Mouse (Mus musculus) 3134 (cell line): ENCODE results near the gene Vgf.
A peak's percentile ranks its signal among the peaks of the same experiment; 100 is the strongest.

Experiments used
- DNase-seq: peaks from one replicate; pipeline ENCODE4 v3.0.0-alpha.2; 2011; ENCODE audit warnings: low spot score; ENCODE audit not compliant: insufficient read length; ENCODE audit errors: extremely low read depth

Gene Vgf

GRCm38 (mm10) chr5:137068711-137069110 is 42.5 kb downstream of the Vgf start:
- no peak for DNase-seq

- DNase-seq, result no peak
Measured at GRCm38 (mm10) chr5:137070881-137071605, 44.9 kb downstream of the Vgf start.

- peak; percentile 93 for DNase-seq
Measured at GRCm38 (mm10) chr5:137072079-137072960, 46.1 kb downstream of the Vgf start, which contains the start of gene Serpine1. Gene Serpine1, minus strand, starts transcription at chr5:137072268.

- DNase-seq, result no peak
Measured at GRCm38 (mm10) chr5:137073141-137073540, 46.9 kb downstream of the Vgf start.

- no peak for DNase-seq
Measured at GRCm38 (mm10) chr5:137074191-137074651, 48.0 kb downstream of the Vgf start.

GRCm38 (mm10) chr5:137075726-137076125 is 49.5 kb downstream of the Vgf start:
- no peak for DNase-seq

GRCm38 (mm10) chr5:137076191-137076930 is 50.2 kb downstream of the Vgf start:
- peak; percentile 45 for DNase-seq

- DNase-seq, result no peak
Measured at GRCm38 (mm10) chr5:137077187-137077586, 51.0 kb downstream of the Vgf start.

- no peak for DNase-seq
Measured at GRCm38 (mm10) chr5:137078041-137078440, 51.8 kb downstream of the Vgf start.

- no peak for DNase-seq
Measured at GRCm38 (mm10) chr5:137078616-137079015, 52.4 kb downstream of the Vgf start.

- peak; percentile 89 for DNase-seq
Measured at GRCm38 (mm10) chr5:137079849-137080248, 53.7 kb downstream of the Vgf start.
